Mouse (Mus musculus): ENCODE results near the gene Crip3.

Gene Crip3

DNA sequence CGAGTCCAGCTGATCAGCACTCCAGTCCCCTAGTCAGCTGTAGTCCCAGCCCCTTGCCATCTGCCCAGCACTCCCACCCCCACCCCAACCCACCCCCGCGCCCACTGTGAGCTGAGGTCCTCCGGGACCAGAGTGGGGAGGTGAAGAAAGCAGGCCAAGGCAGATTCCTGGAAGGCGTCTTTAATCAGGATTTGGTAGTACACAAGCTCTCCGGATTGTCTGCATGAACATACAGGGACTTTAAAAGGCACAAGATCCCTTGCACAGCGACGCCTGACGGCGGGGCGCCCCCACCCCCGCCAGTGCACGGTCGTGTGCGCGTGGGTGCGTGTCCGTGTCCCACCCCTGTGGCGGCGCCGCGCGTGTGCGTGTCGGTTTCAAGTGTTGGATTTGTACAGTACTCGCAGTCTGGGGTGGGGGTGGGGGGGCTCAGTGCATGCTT is 25.3 kb downstream of the Crip3 start:
- in situ Hi-C loops (cut with MboI; ENCODE audit: unreplicated experiment in 2 of 2) = no loop called here

DNA sequence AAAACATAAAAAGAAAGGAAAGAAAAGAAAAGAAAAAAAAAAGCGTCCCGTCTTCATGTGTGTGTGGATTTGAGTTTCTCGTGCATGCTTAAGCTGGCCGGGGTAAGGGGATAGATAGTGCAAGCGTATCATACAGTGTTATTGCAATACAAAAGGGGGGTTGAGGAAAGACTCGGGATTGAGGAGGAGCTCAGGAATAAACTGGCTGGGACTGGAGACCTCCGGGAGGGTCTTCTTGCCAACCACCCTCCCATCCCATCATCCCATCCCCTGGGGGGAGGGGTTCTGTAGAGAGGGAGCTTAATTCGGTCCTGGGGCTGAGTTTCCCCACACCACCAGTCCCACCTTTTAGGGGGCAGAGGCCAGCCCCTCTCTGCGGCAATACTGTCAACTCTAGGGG is 25.8 kb downstream of the Crip3 start:
- in situ Hi-C loops (cut with MboI; ENCODE audit: unreplicated experiment in 2 of 2) = no loop called here

DNA sequence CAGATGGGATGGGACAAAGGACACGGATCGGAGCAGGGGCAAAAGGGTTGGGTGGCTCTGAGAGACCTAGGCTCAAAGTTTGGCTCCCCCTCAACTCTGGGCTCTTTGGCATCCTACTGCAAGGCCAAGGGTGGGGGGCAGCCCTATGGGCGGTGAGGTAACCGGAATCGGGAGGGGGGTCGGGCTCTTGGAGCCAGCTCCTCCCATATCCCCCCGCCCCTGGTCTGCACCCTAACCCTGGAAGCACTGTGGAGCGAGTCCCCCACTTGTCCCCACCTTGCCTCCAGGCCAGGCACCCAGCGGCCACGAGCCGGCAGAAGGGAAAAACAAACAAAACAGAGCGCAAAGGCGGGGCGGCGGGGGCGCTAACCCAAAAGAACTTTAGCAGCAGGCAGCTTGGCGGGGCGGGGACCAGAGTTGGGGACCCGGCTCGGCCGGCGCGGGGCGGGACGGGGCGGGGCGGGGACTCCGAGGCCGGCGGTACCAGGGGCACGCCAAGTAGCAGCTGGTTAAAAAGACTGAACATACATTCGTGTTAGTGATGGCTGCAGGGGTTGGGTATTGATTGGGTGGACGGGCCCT is 26.5 kb downstream of the Crip3 start:
- in situ Hi-C loops (cut with MboI; ENCODE audit: unreplicated experiment in 2 of 2) = no loop called here

GRCm38 (mm10) chr17:46457791-46458190 is 29.1 kb downstream of the Crip3 start:
- in situ Hi-C loops (cut with MboI; ENCODE audit: unreplicated experiment in 2 of 2) = no loop called here

DNA sequence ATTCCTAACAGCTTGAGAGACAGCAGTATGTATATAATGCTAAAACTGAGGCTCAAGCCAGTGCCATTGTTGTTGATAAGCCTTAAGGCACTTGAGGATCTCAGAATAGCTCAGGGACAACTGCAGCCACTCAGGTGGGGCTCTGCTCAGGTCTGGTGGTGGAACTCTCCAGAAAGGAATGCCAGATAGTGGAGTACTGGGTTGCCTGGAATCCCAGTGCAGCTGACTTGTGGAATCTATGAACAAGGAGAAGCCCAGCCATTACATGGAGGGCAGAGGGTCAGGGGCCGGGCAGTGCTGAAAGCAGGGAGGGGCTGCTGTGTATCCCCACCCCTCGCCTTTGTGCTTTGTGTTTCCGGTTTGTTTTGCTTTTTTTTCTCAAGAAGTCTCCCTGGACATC is 29.7 kb downstream of the Crip3 start:
- in situ Hi-C loops (cut with MboI; ENCODE audit: unreplicated experiment in 2 of 2) = no loop called here

GRCm38 (mm10) chr17:46460673-46461072 is 31.9 kb downstream of the Crip3 start:
- in situ Hi-C loops (cut with MboI; ENCODE audit: unreplicated experiment in 2 of 2) = no loop called here

- in situ Hi-C loops (cut with MboI; ENCODE audit: unreplicated experiment in 2 of 2) = no loop called here
Observed at GRCm38 (mm10) chr17:46461347-46461746, 32.6 kb downstream of the Crip3 start.

DNA sequence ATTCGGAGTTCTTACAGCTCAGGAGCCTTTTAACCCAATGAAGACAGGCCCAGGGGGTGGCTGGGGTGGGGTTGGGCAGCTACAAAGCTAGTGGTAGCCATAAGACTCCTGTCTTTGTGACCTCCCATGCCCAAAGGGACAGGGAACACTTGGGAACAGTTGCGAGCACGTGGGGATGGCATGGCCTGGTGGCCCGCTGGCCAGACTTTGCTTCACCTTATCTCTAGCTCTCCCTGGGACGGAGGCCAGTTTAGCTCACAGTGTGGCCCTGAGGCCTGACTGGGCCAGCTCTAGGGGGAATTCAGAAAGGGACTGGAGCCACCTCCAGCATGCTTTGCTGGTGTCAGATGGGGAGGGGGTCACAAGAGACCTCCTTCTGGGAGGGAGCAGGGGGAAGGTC is 33.5 kb downstream of the Crip3 start:
- in situ Hi-C loops (cut with MboI; ENCODE audit: unreplicated experiment in 2 of 2) = no loop called here

GRCm38 (mm10) chr17:46467830-46468229 is 39.1 kb downstream of the Crip3 start:
- in situ Hi-C loops (cut with MboI; ENCODE audit: unreplicated experiment in 2 of 2) = no loop called here

- in situ Hi-C loops (cut with MboI; ENCODE audit: unreplicated experiment in 2 of 2) = no loop called here
Observed at GRCm38 (mm10) chr17:46476601-46477000, 47.9 kb downstream of the Crip3 start.

GRCm38 (mm10) chr17:46477286-46477685 is 48.6 kb downstream of the Crip3 start:
- in situ Hi-C loops (cut with MboI; ENCODE audit: unreplicated experiment in 2 of 2) = no loop called here
